Mouse (Mus musculus): ENCODE measurements around the gene Syt13. TPM values are rescaled to one million over a fixed set of nuclear protein-coding genes. Genes with fewer than 3 reads are reported as not detected.

Gene Syt13
- polyA plus RNA-seq (2021; fragmentation: Nextera tagmentation): 93.0 and 102 TPM in 2 replicates
- long read RNA-seq, experiment 1, transcript Syt13-201 (6 exons, 3,761 nt): major isoform, 260 of 336 reads
- long read RNA-seq, experiment 1, partial matches to known transcripts: 67 of 336 reads
- long read RNA-seq, experiment 1, other reads (novel, unspliced or antisense): 9 of 336 reads
- long read RNA-seq, experiment 2, transcript Syt13-201 (6 exons, 3,761 nt): major isoform, 1,321 of 1,413 reads
- long read RNA-seq, experiment 2, partial matches to known transcripts: 70 of 1,413 reads
- long read RNA-seq, experiment 2, other reads (novel, unspliced or antisense): 22 of 1,413 reads

DNA sequence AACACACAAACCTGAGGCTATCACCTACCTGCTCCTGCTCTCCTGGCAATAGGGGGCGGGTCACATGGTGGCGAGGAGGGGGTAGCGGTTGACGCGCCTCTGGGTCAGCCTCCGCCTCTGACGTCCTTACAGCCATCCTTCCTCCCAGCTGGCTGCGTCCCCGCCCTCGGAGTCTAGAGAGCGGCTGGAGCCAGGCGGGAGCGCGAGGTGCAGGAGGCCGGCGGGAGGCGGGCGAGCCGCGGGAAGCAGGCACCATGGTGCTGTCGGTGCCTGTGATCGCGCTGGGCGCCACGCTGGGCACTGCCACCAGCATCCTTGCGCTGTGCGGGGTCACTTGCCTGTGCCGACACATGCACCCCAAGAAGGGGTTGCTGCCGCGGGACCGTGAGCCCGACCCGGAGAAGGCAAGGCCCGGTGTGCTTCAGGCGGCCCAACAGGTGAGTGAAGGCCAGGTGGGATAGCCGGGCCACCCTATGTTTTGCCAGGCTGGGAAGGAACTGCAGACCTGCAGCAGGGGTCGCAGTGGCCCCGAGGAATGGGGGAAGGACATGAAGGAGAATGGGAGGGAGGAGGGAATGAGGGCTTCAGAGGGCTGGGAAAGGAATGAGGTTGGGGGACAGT, at the start of gene Syt13:
Gene Syt13, plus strand, starts transcription at position 166 of the 621 bp plus-strand sequence.

Other genes with a start within 250 kb of the Syt13 start
- 0.48 and 0.52 TPM in 2 replicates for gene Prdm11, start 131.1 kb downstream of the Syt13 start, polyA plus RNA-seq (2021; fragmentation: Nextera tagmentation)